Mouse (Mus musculus) limb, embryonic 15.5 days (tissue): ENCODE data around the gene Ciao1. TPM values are rescaled to one million over a fixed set of nuclear protein-coding genes. Genes with fewer than 3 reads are reported as not detected.

Experiments
- ATAC-seq: fragments of 200-750 bp; cut with Nextera tagmentation; 2 replicates; pipeline ENCODE4 v1.8.0; 2017; ENCODE audit warnings: low read depth, moderate TSS enrichment; ENCODE audit not compliant: insufficient number of reproducible peaks, low FRiP score, low TSS enrichment
- H3K27ac ChIP-seq: fragments of 300-500 bp; sonication (generic); 2 replicates; pipeline ENCODE4 v1.5.1; 2015; ENCODE audit warnings: moderate library complexity, mild to moderate bottlenecking, inconsistent platforms
- H3K27me3 ChIP-seq: fragments of 300-500 bp; sonication (generic); 2 replicates; pipeline ENCODE4 v1.6.1; 2015; ENCODE audit warnings: inconsistent platforms
- H3K36me3 ChIP-seq: fragments of 300-500 bp; sonication (generic); 2 replicates; pipeline ENCODE4 v1.6.1; 2015; ENCODE audit warnings: inconsistent platforms
- H3K4me1 ChIP-seq: fragments of 300-500 bp; sonication (generic); 2 replicates; pipeline ENCODE4 v1.6.1; 2015; ENCODE audit warnings: inconsistent platforms
- H3K4me2 ChIP-seq: fragments of 300-500 bp; sonication (generic); 2 replicates; pipeline ENCODE4 v1.6.1; 2015; ENCODE audit warnings: mild to moderate bottlenecking, inconsistent platforms
- H3K4me3 ChIP-seq: fragments of 300-500 bp; sonication (generic); 2 replicates; pipeline ENCODE4 v1.5.1; 2015; ENCODE audit warnings: mild to moderate bottlenecking, inconsistent platforms
- H3K9ac ChIP-seq: fragments of 300-500 bp; sonication (generic); 2 replicates; pipeline ENCODE4 v1.6.1; 2015; ENCODE audit warnings: inconsistent platforms
- H3K9me3 ChIP-seq: fragments of 300-500 bp; sonication (generic); 2 replicates; pipeline ENCODE4 v1.6.1; 2016; ENCODE audit warnings: inconsistent platforms
- WGBS: fragments of 180-500 bp; shearing (Covaris S2); methylation state at CpG from one replicate; pipeline ENCODE4 v1.1.7; 2015; 5-methylcytosine and 5-hydroxymethylcytosine counted together
- polyA plus RNA-seq: library from polyadenylated mRNA; unstranded; fragments of >200 nt; fragmentation: Nextera tagmentation; extraction: Ambion mirVana; gene quantifications from 2 replicates; pipeline ENCODE4 v1.2.1, GENCODE M21; 2015

Gene Ciao1
- polyA plus RNA-seq, 1 experiment from 2014 or later: 64.0 TPM

- ATAC-seq: peak; percentile 99
- Histone ChIP-seq H3K27me3 (no peaks in the 10 kb centered on the region), H3K4me2 (peak within 1 kb of the TSS; percentile 74), H3K9me3 (no peaks in the 10 kb centered on the region), H3K4me3 (peak within 1 kb of the TSS; percentile 98), H3K4me1 (0 out of 2 replicates have a peak, but pooled peaks cover 6% of the 10 kb centered on the region), H3K9ac (peak within 1 kb of the TSS; percentile 92), H3K27ac (peak within 1 kb of the TSS; percentile 96), H3K36me3 (no peaks in the 10 kb centered on the region)
- WGBS: under 1% methylated on average over 49 of the region's 49 CpGs
Measured at GRCm38 (mm10) chr2:127269491-127270299, 22.1 kb upstream of the Ciao1 start, which contains the start of gene Stard7. Gene Stard7, plus strand, starts transcription at chr2:127270218.

DNA sequence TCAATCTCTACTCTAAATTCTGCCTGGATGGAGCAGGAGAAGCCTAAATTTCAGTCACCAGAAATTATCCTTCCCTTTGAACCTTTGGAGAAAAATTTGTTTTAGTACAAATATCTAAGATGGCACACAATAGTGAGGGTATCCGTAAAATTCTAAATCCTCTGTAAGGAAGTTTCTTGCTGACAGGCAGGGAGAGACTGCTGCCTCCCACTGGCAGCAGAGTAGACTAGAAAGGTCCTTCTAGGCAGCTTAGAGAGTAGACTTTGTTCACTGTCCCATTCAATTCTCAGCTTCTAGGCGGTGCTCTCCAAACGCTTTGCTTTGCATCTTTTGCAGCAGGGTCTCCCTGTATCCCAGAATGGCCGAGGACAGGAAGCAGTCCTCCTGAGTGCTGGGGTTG, 20.2 kb upstream of the Ciao1 start:
- H3K4me1 ChIP-seq: 0 out of 2 replicates have a peak, but pooled peaks cover 6% of the 10 kb centered on the region
- H3K9ac ChIP-seq: no peak overlapping the region
- H3K4me2 ChIP-seq: no peak overlapping the region
- WGBS: 54% methylated on average over 4 of the region's 4 CpGs
- no peaks in the 10 kb centered on the region for H3K27me3 ChIP-seq
- no peaks in the 10 kb centered on the region for H3K9me3 ChIP-seq
- H3K27ac ChIP-seq: no peak overlapping the region
- no peak for ATAC-seq
- no peaks in the 10 kb centered on the region for H3K36me3 ChIP-seq
- no peak overlapping the region for H3K4me3 ChIP-seq

- H3K27ac ChIP-seq: no peak overlapping the region
- no peak overlapping the region for H3K4me3 ChIP-seq
- H3K36me3 ChIP-seq: peaks cover 22% of the 10 kb centered on the region
- no peak overlapping the region for H3K9ac ChIP-seq
- no peak overlapping the region for H3K4me2 ChIP-seq
- no peaks in the 10 kb centered on the region for H3K27me3 ChIP-seq
- H3K9me3 ChIP-seq: no peaks in the 10 kb centered on the region
- no peaks in the 10 kb centered on the region for H3K4me1 ChIP-seq
- ATAC-seq: no peak
Measured at GRCm38 (mm10) chr2:127262480-127262879, 14.9 kb upstream of the Ciao1 start.

GRCm38 (mm10) chr2:127259340-127259739, 11.7 kb upstream of the Ciao1 start:
- H3K36me3 ChIP-seq: peaks cover 40% of the 10 kb centered on the region
- ATAC-seq: no peak
- no peak overlapping the region for H3K4me3 ChIP-seq
- H3K4me2 ChIP-seq: no peak overlapping the region
- no peak overlapping the region for H3K27ac ChIP-seq
- H3K9ac ChIP-seq: no peak overlapping the region
- 85% methylated on average over 5 of the region's 5 CpGs for WGBS
- no peaks in the 10 kb centered on the region for H3K27me3 ChIP-seq
- H3K9me3 ChIP-seq: no peaks in the 10 kb centered on the region
- H3K4me1 ChIP-seq: no peaks in the 10 kb centered on the region

DNA sequence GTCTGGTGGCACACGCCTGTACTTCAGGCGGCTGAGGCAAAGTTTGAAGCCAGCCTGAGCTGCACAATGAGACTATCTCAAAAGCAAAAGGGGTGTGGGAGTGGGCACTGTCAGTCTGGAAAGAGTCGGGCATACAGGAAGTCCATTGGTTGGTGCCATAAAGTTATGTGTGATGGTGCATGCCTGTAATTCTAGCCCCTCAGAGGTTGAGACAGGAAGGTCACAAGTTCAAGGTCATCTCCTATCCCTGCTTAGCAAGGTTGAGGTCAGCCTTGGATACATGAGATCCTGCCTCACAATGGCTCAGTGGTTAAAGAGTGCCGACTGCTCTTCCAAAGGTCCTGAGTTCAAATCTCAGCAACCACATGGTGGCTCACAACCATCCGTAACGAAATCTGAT, 7.7 kb upstream of the Ciao1 start:
- ATAC-seq: no peak
- peaks cover 46% of the 10 kb centered on the region for H3K36me3 ChIP-seq
- no peak overlapping the region for H3K4me3 ChIP-seq
- no peaks in the 10 kb centered on the region for H3K9me3 ChIP-seq
- no peaks in the 10 kb centered on the region for H3K27me3 ChIP-seq
- H3K9ac ChIP-seq: no peak overlapping the region
- no peak overlapping the region for H3K4me2 ChIP-seq
- 0 out of 2 replicates have a peak, but pooled peaks cover 4% of the 10 kb centered on the region for H3K4me1 ChIP-seq
- no peak overlapping the region for H3K27ac ChIP-seq
- WGBS: 81% methylated on average over 6 of the region's 6 CpGs

DNA sequence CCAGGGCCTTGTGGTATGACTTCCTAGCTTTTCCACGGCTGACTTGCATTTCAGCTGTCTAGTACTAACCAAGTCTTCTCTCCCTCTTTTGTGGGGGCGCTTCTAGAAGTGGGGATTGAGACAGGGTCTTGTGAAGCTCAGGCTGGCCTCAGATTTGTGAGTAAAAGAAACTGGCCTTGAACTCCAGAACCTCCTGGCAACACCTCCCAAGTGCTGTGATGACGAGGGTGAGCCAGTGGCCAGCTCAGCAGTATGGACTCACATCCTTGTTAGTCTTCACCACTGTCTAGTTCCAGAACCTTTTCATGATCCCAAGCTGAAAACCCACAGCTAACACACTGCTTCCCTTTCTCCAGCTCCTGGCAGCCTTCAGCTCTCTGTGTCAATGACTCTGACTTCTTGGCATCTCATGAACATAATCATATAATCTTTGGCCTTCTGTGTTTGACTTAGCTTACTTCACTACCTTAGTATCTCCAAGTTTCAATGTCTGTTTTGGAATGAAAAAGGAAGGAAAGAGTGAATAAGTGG, 7.1 kb upstream of the Ciao1 start:
- H3K4me1 ChIP-seq: 0 out of 2 replicates have a peak, but pooled peaks cover 6% of the 10 kb centered on the region
- no peak overlapping the region for H3K4me3 ChIP-seq
- ATAC-seq: no peak
- no peak overlapping the region for H3K4me2 ChIP-seq
- no peaks in the 10 kb centered on the region for H3K27me3 ChIP-seq
- 83% methylated on average over 3 of the region's 3 CpGs for WGBS
- H3K27ac ChIP-seq: no peak overlapping the region
- no peaks in the 10 kb centered on the region for H3K9me3 ChIP-seq
- H3K36me3 ChIP-seq: peaks cover 45% of the 10 kb centered on the region
- no peak overlapping the region for H3K9ac ChIP-seq

GRCm38 (mm10) chr2:127252787-127253186, 5.2 kb upstream of the Ciao1 start:
- H3K36me3 ChIP-seq: peaks cover 28% of the 10 kb centered on the region
- no peak for ATAC-seq
- no peak overlapping the region for H3K4me3 ChIP-seq
- peaks cover 19% of the 10 kb centered on the region for H3K4me1 ChIP-seq
- 78% methylated on average over 5 of the region's 5 CpGs for WGBS
- no peak overlapping the region for H3K27ac ChIP-seq
- H3K9me3 ChIP-seq: no peaks in the 10 kb centered on the region
- H3K4me2 ChIP-seq: no peak overlapping the region
- no peaks in the 10 kb centered on the region for H3K27me3 ChIP-seq
- H3K9ac ChIP-seq: no peak overlapping the region

GRCm38 (mm10) chr2:127251880-127252527, 4.4 kb upstream of the Ciao1 start:
- H3K4me3 ChIP-seq: no peak overlapping the region
- ATAC-seq: no peak
- peaks cover 20% of the 10 kb centered on the region for H3K4me1 ChIP-seq
- H3K4me2 ChIP-seq: no peak overlapping the region
- H3K9me3 ChIP-seq: no peaks in the 10 kb centered on the region
- H3K9ac ChIP-seq: no peak overlapping the region
- 58% methylated on average over 3 of the region's 3 CpGs for WGBS
- H3K27ac ChIP-seq: no peak overlapping the region
- H3K27me3 ChIP-seq: no peaks in the 10 kb centered on the region
- H3K36me3 ChIP-seq: peaks cover 20% of the 10 kb centered on the region

DNA sequence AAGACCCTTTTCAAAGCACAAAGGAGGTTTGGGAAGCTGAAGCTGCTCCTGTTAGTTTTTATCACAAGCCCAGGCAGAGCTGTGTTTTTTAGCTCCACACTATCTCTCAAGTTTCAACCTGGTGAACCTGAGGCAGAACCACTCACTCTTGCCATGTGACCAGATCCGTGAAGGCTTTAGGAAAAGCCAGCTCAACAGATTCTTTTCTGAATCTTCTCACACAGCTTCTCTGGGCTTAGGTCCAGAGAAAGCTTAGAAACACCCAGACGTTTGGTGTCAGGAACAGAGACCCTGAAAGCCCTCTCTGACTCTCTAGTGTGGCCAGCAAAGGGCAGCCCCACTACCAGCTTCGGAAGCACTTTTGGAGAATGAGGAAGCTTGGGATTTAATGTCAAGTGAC, 3.8 kb upstream of the Ciao1 start:
- Histone ChIP-seq H3K4me3 (no peak overlapping the region), H3K4me2 (no peak overlapping the region), H3K36me3 (peaks cover 15% of the 10 kb centered on the region), H3K9me3 (no peaks in the 10 kb centered on the region), H3K27ac (no peak overlapping the region), H3K27me3 (no peaks in the 10 kb centered on the region), H3K9ac (no peak overlapping the region), H3K4me1 (peaks cover 25% of the 10 kb centered on the region)
- WGBS: 65% methylated on average over 3 of the region's 3 CpGs
- no peak for ATAC-seq

DNA sequence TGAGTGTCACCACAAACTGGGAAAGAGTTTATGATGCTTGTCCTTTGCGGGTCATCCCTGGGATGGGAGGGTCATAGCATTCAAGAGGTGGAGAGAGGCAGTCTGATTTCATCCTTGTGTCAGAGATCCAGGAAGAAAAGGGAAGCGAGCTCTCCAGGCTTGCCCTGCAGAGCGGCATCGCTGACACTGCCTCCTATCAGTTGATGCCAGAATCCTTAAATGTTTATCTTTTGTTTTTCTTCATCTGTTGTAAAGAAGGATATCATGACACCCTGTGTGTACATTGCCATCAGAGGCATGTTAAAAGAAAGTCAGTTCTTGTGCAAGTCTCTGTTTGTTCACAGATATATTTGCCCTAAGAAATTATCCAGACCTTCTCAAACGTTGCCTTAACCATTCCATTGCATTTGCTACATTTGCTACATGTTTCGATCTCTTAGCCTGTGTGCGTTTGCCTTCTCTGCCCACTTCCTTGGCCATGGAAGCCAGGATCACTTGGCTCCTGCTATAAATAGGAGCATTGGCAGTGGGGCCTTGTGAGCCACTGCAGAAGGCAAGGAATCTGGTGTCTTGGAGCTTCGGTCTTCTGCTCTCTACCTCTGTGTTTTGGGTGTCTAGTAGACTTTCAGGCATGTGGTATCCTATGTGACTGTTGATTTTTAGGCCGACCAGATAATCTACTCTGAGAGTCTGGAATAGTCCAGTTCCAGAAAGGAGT, 2.8 kb upstream of the Ciao1 start:
- peaks cover 13% of the 10 kb centered on the region for H3K36me3 ChIP-seq
- no peaks in the 10 kb centered on the region for H3K27me3 ChIP-seq
- H3K9ac ChIP-seq: no peak overlapping the region
- no peak overlapping the region for H3K4me3 ChIP-seq
- no peak for ATAC-seq
- H3K4me1 ChIP-seq: peaks cover 28% of the 10 kb centered on the region
- no peak overlapping the region for H3K4me2 ChIP-seq
- no peaks in the 10 kb centered on the region for H3K9me3 ChIP-seq
- H3K27ac ChIP-seq: no peak overlapping the region
- WGBS: 91% methylated on average over 9 of the region's 9 CpGs

DNA sequence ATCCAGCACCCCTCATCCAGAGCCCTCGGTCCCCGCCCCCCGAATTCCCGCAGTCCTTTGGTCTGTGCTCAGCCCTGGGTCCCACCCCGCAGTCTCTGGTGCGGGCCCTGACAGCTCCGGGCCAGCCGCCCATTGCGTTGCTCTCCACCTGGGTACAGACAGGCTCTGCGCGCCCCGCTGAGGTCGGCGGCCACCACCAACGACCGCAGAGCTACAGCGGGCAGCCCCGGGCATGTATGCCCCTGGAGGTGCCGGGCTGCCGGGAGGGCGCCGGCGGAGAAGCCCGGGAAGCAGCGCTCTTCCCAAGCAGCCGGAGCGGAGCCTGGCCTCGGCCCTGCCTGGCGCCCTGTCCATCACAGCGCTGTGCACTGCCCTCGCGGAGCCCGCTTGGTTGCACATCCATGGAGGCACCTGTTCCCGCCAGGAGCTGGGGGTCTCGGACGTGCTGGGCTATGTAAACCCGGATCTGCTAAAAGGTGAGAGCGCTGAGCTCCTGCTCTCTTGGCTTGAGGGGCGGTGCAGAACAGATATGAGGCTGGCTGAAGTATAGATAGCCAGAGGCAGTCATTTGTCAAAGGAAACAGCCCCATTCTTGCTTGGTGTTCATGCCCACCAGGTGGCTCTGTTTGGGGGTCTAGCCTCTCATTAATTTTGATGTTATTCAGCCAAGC, 853 bp upstream of the Ciao1 start:
- peaks cover 32% of the 10 kb centered on the region for H3K36me3 ChIP-seq
- no peaks in the 10 kb centered on the region for H3K27me3 ChIP-seq
- H3K27ac ChIP-seq: peak overlapping the region; percentile 76
- peak overlapping the region; percentile 82 for H3K9ac ChIP-seq
- peak; percentile 24 for ATAC-seq
- peaks cover 28% of the 10 kb centered on the region for H3K4me1 ChIP-seq
- peak overlapping the region; percentile 86 for H3K4me3 ChIP-seq
- under 1% methylated on average over 39 of the region's 39 CpGs for WGBS
- H3K4me2 ChIP-seq: peak overlapping the region; percentile 92
- H3K9me3 ChIP-seq: no peaks in the 10 kb centered on the region
